Mouse (Mus musculus) liver, adult 2 months (tissue): ENCODE measurements at regions not wholly inside any gene's neighbourhood (a gene's known extent, or its start where the extent isn't known, plus 50 kb on each side); places are given as distances from the start of the nearest gene placed in this dataset.

Source experiments
- DNase-seq: peaks from one replicate; pipeline ENCODE4 v3.0.0-alpha.2; 2011; ENCODE audit warnings: low read depth, low spot score; ENCODE audit errors: extremely low read depth
- H3K27ac ChIP-seq: fragments of 200-500 bp; replicated peaks from 2 replicates; pipeline ENCODE4 v1.5.1; 2012; ENCODE audit warnings: low read depth, mild to moderate bottlenecking, control low read depth, inconsistent platforms, low read length; ENCODE audit not compliant: insufficient read depth
- H3K27me3 ChIP-seq: fragments of 200-500 bp; 2 replicates; pipeline ENCODE4 v1.6.1; 2012; ENCODE audit warnings: mild to moderate bottlenecking, moderate library complexity, low read length, inconsistent platforms; ENCODE audit not compliant: control insufficient read depth, insufficient read depth
- H3K36me3 ChIP-seq: fragments of 200-500 bp; 2 replicates; pipeline ENCODE4 v1.6.1; 2012; ENCODE audit warnings: low read length, inconsistent platforms; ENCODE audit not compliant: control insufficient read depth, insufficient read depth
- H3K4me1 ChIP-seq: fragments of 200-500 bp; 2 replicates; pipeline ENCODE4 v1.6.1; 2011; ENCODE audit warnings: low read length; ENCODE audit not compliant: control insufficient read depth, insufficient read depth
- H3K4me3 ChIP-seq: fragments of 200-500 bp; 2 replicates; pipeline ENCODE4 v1.5.1; 2011; ENCODE audit warnings: low read depth, mild to moderate bottlenecking, control low read depth, low read length, moderate library complexity; ENCODE audit not compliant: insufficient read depth
- H3K79me2 ChIP-seq: fragments of 200-500 bp; 2 replicates; pipeline ENCODE4 v1.6.1; 2012; ENCODE audit warnings: inconsistent platforms, mild to moderate bottlenecking, low read length, moderate library complexity; ENCODE audit not compliant: control insufficient read depth, insufficient read depth
- H3K9ac ChIP-seq: fragments of 200-500 bp; 2 replicates; pipeline ENCODE4 v1.6.1; 2012; ENCODE audit warnings: low read depth, mild to moderate bottlenecking, control low read depth, inconsistent platforms, low read length
- CTCF ChIP-seq: fragments of 200-500 bp; IDR thresholded peaks from 2 replicates; pipeline ENCODE4 v1.5.1; 2011; ENCODE audit warnings: low read depth, low read length, control low read depth
- POLR2A ChIP-seq: fragments of 200-500 bp; IDR thresholded peaks from 2 replicates; pipeline ENCODE4 v1.6.1; 2011; ENCODE audit warnings: low read length, control low read depth; ENCODE audit not compliant: insufficient read depth; ENCODE audit errors: extremely low read depth
- WGBS: fragments of 180-500 bp; shearing (Covaris S2); methylation state at CpG from one replicate; pipeline ENCODE4 v1.1.7; 2018; 5-methylcytosine and 5-hydroxymethylcytosine counted together

GRCm38 (mm10) chr1:103817946-103818345 lies 950.4 kb upstream of the Cdh20 start:
- Histone ChIP-seq H3K36me3 (no peaks in the 10 kb centered on the region), H3K27me3 (no peaks in the 10 kb centered on the region), H3K79me2 (no peaks in the 10 kb centered on the region), H3K4me3 (no peak overlapping the region), H3K27ac (no peak overlapping the region), H3K9ac (no peak overlapping the region), H3K4me1 (no peaks in the 10 kb centered on the region)
- DNase-seq, result no peak
- TF ChIP-seq POLR2A (no peak), CTCF (no peak)
- WGBS, result 66% methylated on average over 3 of the region's 3 CpGs
